Mouse (Mus musculus) hindbrain, embryonic 15.5 days (tissue): Measurements from ENCODE around the gene Fau. TPM values are rescaled to one million over a fixed set of nuclear protein-coding genes. Genes with fewer than 3 reads are reported as not detected.

ENCODE experiments used
- ATAC-seq: fragments of 200-750 bp; cut with Nextera tagmentation; 2 replicates; pipeline ENCODE4 v1.8.0; 2017; ENCODE audit warnings: low read depth, moderate number of reproducible peaks, moderate TSS enrichment; ENCODE audit not compliant: low FRiP score
- H3K27ac ChIP-seq: fragments of 300-500 bp; sonication (generic); replicated peaks from 2 replicates; pipeline ENCODE4 v1.5.1; 2015; ENCODE audit warnings: mild to moderate bottlenecking, inconsistent platforms
- H3K27me3 ChIP-seq: fragments of 300-500 bp; sonication (generic); 2 replicates; pipeline ENCODE4 v1.6.1; 2015; ENCODE audit warnings: control low read depth, inconsistent platforms
- H3K36me3 ChIP-seq: fragments of 300-500 bp; sonication (generic); 2 replicates; pipeline ENCODE4 v1.6.1; 2015; ENCODE audit warnings: control low read depth, inconsistent platforms
- H3K4me1 ChIP-seq: fragments of 300-500 bp; sonication (generic); replicated peaks from 2 replicates; pipeline ENCODE4 v1.6.1; 2015; ENCODE audit warnings: control low read depth, inconsistent platforms
- H3K4me2 ChIP-seq: fragments of 300-500 bp; sonication (generic); 2 replicates; pipeline ENCODE4 v1.6.1; 2015; ENCODE audit warnings: moderate library complexity, mild to moderate bottlenecking, inconsistent platforms
- H3K4me3 ChIP-seq: fragments of 300-500 bp; sonication (generic); 2 replicates; pipeline ENCODE4 v1.5.1; 2015; ENCODE audit warnings: mild to moderate bottlenecking, inconsistent platforms
- H3K9ac ChIP-seq: fragments of 300-500 bp; sonication (generic); 2 replicates; pipeline ENCODE4 v1.6.1; 2015; ENCODE audit warnings: inconsistent platforms
- H3K9me3 ChIP-seq: fragments of 300-500 bp; sonication (generic); 2 replicates; pipeline ENCODE4 v1.6.1; 2016; ENCODE audit warnings: control low read depth, inconsistent platforms
- WGBS: fragments of 180-500 bp; shearing (Covaris S2); methylation state at CpG from one replicate; pipeline ENCODE4 v1.1.7; 2015; 5-methylcytosine and 5-hydroxymethylcytosine counted together
- microRNA-seq: library from miRNA; unstranded; fragments of <30 nt; microRNA quantifications from one replicate; pipeline ENCODE4, GENCODE M21; 2016
- polyA plus RNA-seq: library from polyadenylated mRNA; unstranded; fragments of >200 nt; fragmentation: Nextera tagmentation; extraction: Ambion mirVana; gene quantifications from 2 replicates; pipeline ENCODE4 v1.2.1, GENCODE M21; 2015

The Fau gene
- polyA plus RNA-seq, 1 experiment from 2014 or later: 507 TPM

DNA sequence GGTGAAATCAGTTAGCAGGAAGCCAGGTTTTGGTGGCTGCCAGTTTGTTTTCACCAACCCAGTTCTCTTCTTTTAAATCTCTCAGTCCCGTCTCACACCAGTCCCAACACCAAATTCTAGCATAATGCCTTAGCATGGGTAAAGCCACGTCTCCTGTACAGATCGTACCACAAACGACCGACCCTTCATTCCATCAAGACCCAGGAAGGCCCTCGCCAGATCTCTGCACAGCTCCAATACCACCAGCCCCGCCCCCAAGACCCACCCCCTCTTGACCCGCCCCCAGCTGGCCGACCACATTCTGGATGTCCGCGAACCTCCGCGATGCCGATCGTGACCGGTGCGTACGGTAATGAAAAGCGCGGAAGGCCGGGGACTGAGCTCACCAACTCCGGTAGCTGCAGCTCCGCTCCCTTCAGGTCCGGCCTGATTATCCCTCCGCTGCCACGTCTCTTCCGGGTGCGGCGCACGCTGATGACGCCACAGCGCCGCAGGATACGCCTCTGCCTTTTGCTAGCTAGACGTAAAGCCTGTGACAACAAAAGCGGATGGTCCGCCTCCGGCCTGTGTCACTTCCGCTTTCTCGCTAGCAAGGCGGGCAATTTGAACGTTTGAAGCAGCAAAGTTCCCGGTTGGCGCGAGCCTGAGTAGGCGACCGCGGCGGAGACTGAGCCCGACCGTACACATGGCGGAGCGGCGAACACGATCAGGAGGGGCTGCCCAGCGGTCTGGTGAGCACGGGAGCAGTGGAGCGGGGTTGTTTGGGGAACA lies 27.0 kb downstream of the Fau start, which contains the start of the genes Zfpl1 and Cdca5:
Zfpl1 (minus strand) TSS at position 479 of the 771 bp plus-strand sequence.
Cdca5 (plus strand) TSS at position 506 of the 771 bp plus-strand sequence.
- no peaks in the 10 kb centered on the region for H3K9me3 ChIP-seq
- peaks cover 28% of the 10 kb centered on the region for H3K36me3 ChIP-seq
- peak; percentile 91 for ATAC-seq
- peak within 1 kb of the TSS; percentile 71 for H3K9ac ChIP-seq
- under 1% methylated on average over 58 of the region's 58 CpGs for WGBS
- H3K4me2 ChIP-seq: peak within 1 kb of the TSS; percentile 81
- H3K4me3 ChIP-seq: peak within 1 kb of the TSS; percentile 60
- no peaks in the 10 kb centered on the region for H3K27me3 ChIP-seq
- peak within 1 kb of the TSS; percentile 56 for H3K27ac ChIP-seq
- peaks cover 23% of the 10 kb centered on the region for H3K4me1 ChIP-seq

DNA sequence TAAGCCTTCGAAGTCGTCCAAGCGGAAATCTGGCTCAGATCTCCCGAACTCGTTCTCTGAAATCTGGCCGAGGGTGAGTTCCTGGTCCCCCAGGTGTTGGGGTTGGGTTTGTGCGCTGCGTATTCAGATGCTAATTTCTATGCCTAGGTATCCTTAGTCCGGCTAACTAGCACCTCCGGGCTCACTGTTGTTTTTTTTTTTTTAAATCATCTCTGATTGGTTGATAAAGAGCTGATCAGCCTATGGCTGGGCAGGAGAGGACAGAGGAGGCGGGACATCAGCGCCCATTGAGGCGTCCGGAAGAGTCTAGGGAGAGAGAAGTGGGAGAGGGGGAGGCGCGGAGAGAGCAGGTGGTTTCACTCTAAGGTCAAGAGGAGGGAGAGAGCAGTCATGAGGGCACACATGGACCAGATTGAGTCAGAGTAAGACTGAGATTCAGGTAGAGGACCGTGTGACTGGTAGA lies 27.8 kb downstream of the Fau start:
- Histone ChIP-seq H3K27ac (no peak overlapping the region), H3K4me1 (peaks cover 23% of the 10 kb centered on the region), H3K27me3 (no peaks in the 10 kb centered on the region), H3K4me2 (peak overlapping the region; percentile 81), H3K9ac (no peak overlapping the region), H3K4me3 (peak overlapping the region; percentile 60), H3K36me3 (peaks cover 20% of the 10 kb centered on the region), H3K9me3 (no peaks in the 10 kb centered on the region)
- ATAC-seq: peak; percentile 56; the same call in 1 of the 2 replicates
- WGBS: 2% methylated on average over 17 of the region's 17 CpGs

DNA sequence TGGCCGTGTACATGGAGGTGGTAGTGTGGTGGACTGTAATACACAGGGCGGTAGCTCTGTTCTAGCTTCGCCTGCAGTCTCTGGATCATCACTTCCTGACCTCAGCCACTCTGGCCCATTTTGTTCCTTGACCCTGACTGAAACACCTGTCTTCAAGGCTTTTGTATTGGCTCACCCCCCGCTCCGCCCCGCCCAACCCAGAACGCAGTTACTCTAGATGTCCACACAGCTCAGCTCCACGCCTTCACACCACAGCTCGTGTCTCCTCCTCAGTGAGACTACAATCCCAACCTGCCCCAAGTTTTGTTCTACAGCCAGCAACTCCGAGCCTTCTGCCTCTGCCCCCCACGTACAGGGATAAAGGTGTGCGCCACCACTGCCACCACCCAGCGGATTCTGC lies 31.2 kb downstream of the Fau start:
- Histone ChIP-seq H3K9me3 (no peaks in the 10 kb centered on the region), H3K36me3 (no peaks in the 10 kb centered on the region), H3K4me3 (no peak overlapping the region), H3K9ac (no peak overlapping the region), H3K4me1 (peaks cover 14% of the 10 kb centered on the region), H3K4me2 (no peak overlapping the region), H3K27ac (no peak overlapping the region), H3K27me3 (no peaks in the 10 kb centered on the region)
- WGBS: 91% methylated on average over 13 of the region's 13 CpGs
- ATAC-seq: no peak

DNA sequence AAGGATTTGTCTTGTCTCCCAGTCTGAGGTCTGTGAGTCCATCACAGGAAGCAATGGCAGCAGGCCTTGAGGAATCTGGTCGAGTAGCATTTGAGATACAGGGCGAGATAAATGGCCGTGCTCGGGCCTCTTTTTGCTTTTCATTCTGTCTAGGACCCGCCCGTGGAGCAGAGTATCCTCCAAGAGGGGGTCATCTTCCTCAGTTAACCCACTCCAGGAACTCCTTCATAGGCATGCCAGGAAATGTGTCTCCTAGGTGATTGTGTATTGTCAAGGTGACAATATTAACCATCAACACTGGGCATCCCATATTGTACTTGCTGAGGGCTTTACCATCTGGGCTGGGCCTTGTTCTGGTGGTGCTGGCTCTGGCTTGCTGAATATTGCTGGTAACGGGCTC lies 36.5 kb downstream of the Fau start, which contains the start of gene AC131692.1:
AC131692.1 (plus strand) TSS at position 301 of the 400 bp plus-strand sequence.
- no peak within 1 kb of the TSS for H3K4me2 ChIP-seq
- no peaks in the 10 kb centered on the region for H3K27me3 ChIP-seq
- H3K9me3 ChIP-seq: no peaks in the 10 kb centered on the region
- H3K4me3 ChIP-seq: no peak within 1 kb of the TSS
- H3K36me3 ChIP-seq: no peaks in the 10 kb centered on the region
- no peak for ATAC-seq
- 92% methylated on average over 7 of the region's 7 CpGs for WGBS
- no peak within 1 kb of the TSS for H3K27ac ChIP-seq
- no peaks in the 10 kb centered on the region for H3K4me1 ChIP-seq
- no peak within 1 kb of the TSS for H3K9ac ChIP-seq

DNA sequence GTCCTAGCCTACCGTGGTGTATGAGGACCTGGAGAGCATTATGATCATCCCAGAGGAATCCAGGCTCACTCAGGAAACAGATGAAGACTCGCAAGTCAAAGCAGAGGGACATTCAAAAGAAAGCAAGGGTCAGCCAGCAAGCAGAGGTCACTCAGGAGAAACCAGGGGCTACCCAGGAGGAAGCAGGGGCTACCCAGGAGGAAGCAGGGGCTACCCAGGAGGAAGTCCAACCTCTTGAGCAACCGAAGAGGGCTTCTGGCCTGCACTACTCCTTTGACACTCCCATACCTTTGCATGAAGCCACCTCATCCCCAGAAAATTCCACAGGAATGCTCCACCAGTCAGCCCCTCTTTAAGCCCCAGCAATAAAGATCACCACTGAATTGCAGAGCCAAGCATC lies 40.2 kb downstream of the Fau start:
- Histone ChIP-seq H3K27me3 (no peaks in the 10 kb centered on the region), H3K36me3 (no peaks in the 10 kb centered on the region), H3K9me3 (no peaks in the 10 kb centered on the region), H3K4me3 (no peak overlapping the region), H3K4me2 (no peak overlapping the region), H3K4me1 (no peaks in the 10 kb centered on the region), H3K9ac (no peak overlapping the region), H3K27ac (no peak overlapping the region)
- ATAC-seq: no peak
- WGBS: 85% methylated on average over 3 of the region's 3 CpGs

DNA sequence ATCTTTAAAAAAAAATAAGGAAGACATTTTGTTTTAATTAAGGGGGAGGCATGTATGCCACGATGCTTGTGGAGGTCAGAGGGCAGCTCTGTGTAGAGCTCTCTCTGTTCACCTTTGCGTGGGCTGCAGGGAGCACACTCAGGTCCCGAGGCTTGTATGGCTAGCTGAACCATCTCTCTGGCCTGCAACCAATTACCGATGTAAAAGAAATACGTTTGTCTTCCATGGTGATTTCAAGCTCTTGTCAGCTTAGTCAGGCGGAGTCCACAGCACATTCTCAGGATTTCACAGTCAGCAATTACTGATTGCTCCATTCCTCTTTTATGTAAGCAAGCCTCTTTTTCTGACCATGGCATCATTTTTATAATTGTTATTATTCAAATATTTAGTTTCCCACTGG lies 43.5 kb downstream of the Fau start:
- ATAC-seq: no peak
- Histone ChIP-seq H3K36me3 (no peaks in the 10 kb centered on the region), H3K9ac (no peak overlapping the region), H3K9me3 (no peaks in the 10 kb centered on the region), H3K4me3 (no peak overlapping the region), H3K4me1 (no peaks in the 10 kb centered on the region), H3K27me3 (no peaks in the 10 kb centered on the region), H3K4me2 (no peak overlapping the region), H3K27ac (no peak overlapping the region)
- 61% methylated on average over 6 of the region's 6 CpGs for WGBS

DNA sequence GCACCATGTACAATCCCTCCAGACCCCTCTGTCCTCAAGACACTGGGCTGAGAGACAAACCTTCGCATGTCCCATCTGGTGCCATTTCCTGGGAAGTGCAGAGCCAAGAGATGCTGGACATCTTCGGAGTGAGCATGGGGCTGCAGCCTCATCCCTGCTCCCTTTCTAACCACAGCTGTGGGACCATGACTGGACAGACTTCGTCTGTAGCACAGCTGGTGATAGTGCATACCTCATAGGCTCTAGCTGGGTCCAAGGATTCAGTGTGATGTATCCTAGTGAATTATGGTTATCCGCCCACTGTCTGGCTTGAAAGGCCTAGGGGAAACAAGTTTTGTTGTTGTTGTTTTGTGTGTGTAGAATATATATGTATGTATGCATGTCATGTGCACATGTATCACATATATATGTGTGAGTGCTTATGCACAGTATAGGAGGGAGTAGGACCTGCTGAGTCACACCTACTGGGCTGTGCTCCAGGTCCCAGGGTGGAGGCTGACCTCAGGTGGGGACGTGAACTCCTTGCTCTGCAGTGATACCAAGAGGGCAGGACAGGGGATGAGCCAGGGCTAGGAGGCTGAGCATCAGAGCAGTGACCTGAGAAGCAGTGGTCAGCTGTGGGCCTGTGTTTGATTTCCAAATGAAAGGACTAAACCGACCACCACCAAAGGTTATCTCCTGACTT lies 44.7 kb downstream of the Fau start:
- WGBS: 75% methylated on average over 6 of the region's 6 CpGs
- Histone ChIP-seq H3K4me2 (no peak overlapping the region), H3K4me3 (no peak overlapping the region), H3K9me3 (no peaks in the 10 kb centered on the region), H3K9ac (no peak overlapping the region), H3K27me3 (no peaks in the 10 kb centered on the region), H3K4me1 (no peaks in the 10 kb centered on the region), H3K27ac (no peak overlapping the region), H3K36me3 (no peaks in the 10 kb centered on the region)
- no peak for ATAC-seq

DNA sequence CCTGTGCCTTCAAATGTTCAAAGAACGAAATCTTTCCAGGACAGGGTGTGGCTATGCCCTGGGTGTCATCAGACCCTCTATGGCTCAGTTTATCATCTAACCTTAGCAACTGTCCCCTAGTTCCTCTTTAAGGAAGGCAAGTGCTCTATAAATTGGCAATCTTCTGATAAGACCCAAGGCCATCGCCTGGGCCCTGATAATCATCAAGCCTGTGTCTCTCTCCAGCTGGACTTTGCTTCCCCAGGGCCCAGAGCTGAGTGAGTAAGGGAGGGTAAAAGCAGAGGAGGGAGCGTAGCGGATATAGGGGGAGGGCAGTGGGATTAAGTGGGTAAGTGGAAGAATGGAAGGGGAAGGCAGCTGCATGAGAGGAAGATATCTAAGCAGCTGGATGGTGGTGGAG lies 46.8 kb downstream of the Fau start:
- H3K4me1 ChIP-seq: no peaks in the 10 kb centered on the region
- no peak overlapping the region for H3K27ac ChIP-seq
- no peak overlapping the region for H3K9ac ChIP-seq
- H3K4me3 ChIP-seq: no peak overlapping the region
- H3K9me3 ChIP-seq: no peaks in the 10 kb centered on the region
- H3K4me2 ChIP-seq: no peak overlapping the region
- H3K36me3 ChIP-seq: no peaks in the 10 kb centered on the region
- WGBS: 86% methylated on average over 4 of the region's 4 CpGs
- no peaks in the 10 kb centered on the region for H3K27me3 ChIP-seq
- ATAC-seq: no peak

DNA sequence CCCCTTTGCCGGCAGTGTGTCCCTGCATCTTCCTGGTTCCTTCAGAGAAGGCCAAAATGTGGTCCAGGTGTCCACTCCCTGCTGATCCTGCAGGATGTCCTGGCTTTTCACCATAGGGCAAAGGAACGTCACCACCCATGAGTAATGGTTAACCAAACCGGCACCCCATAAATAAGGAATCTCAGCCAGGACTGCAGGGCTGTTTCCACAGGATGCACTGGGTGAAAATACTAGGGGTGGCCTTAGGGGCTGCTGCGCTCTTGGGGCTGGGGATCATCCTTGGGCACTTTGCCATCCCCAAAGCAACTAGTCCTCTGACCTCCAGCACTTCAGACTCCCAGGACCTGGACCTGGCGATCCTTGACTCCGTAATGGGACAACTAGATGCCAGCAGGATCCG lies 47.9 kb downstream of the Fau start, which contains the start of gene Naaladl1:
Naaladl1 (plus strand) TSS at position 197 of the 400 bp plus-strand sequence.
- 89% methylated on average over 7 of the region's 7 CpGs for WGBS
- no peak within 1 kb of the TSS for H3K9ac ChIP-seq
- no peak within 1 kb of the TSS for H3K4me2 ChIP-seq
- H3K4me3 ChIP-seq: no peak within 1 kb of the TSS
- H3K27ac ChIP-seq: no peak within 1 kb of the TSS
- H3K9me3 ChIP-seq: no peaks in the 10 kb centered on the region
- ATAC-seq: no peak
- H3K36me3 ChIP-seq: no peaks in the 10 kb centered on the region
- H3K4me1 ChIP-seq: no peaks in the 10 kb centered on the region
- no peaks in the 10 kb centered on the region for H3K27me3 ChIP-seq

Small RNA genes lying within 50 kb of the gene (microRNA-seq; reads per million reads assigned to microRNA genes)
- 3.1 reads per million, percentile 13 among the genes with 10 or more reads in this experiment for gene Mir6988

Other genes starting within 250 kb of the Fau start
- gene Frmd8, start 182.6 kb upstream of the Fau start, polyA plus RNA-seq: 17.6 and 18.0 TPM in 2 replicates
- 2.6 TPM in 2 replicates for gene Slc25a45, start 180.0 kb upstream of the Fau start, polyA plus RNA-seq
- 10.7 and 11.7 TPM in 2 replicates for gene Tigd3, start 163.7 kb upstream of the Fau start, polyA plus RNA-seq
- 111 and 113 TPM in 2 replicates for gene Dpf2, start 144.8 kb upstream of the Fau start, polyA plus RNA-seq
- gene Cdc42ep2, start 133.0 kb upstream of the Fau start, polyA plus RNA-seq: 19.0 and 20.3 TPM in 2 replicates
- 26.7 and 28.1 TPM in 2 replicates for gene Pola2, start 93.6 kb upstream of the Fau start, polyA plus RNA-seq
- not detected in 2 replicates for gene Slc22a20, start 71.7 kb upstream of the Fau start, polyA plus RNA-seq
- gene Capn1, start 41.9 kb upstream of the Fau start, polyA plus RNA-seq: 4.8 and 5.8 TPM in 2 replicates
- 32.9 and 39.8 TPM in 2 replicates for gene Syvn1, start 11.3 kb upstream of the Fau start, polyA plus RNA-seq
- 62.3 and 64.4 TPM in 2 replicates for gene Mrpl49, start 59 bp upstream of the Fau start, polyA plus RNA-seq
- 33.0 and 34.8 TPM in 2 replicates for gene Znhit2, start 3.3 kb downstream of the Fau start, polyA plus RNA-seq
- gene Tm7sf2, start 10.5 kb downstream of the Fau start, polyA plus RNA-seq: 58.6 and 60.1 TPM in 2 replicates
- gene Vps51, start 19.4 kb downstream of the Fau start, polyA plus RNA-seq: 84.8 and 94.0 TPM in 2 replicates
- gene Tmem262, start 22.2 kb downstream of the Fau start, polyA plus RNA-seq: not detected in 2 replicates
- gene Gm28374, start 24.4 kb downstream of the Fau start, polyA plus RNA-seq: 1.3 and 1.4 TPM in 2 replicates
- gene Zfpl1, start 27.1 kb downstream of the Fau start, polyA plus RNA-seq: 79.3 and 82.0 TPM in 2 replicates
- 8.4 and 9.6 TPM in 2 replicates for gene Cdca5, start 27.1 kb downstream of the Fau start, polyA plus RNA-seq
- not detected in 2 replicates for gene AC131692.1, start 36.6 kb downstream of the Fau start, polyA plus RNA-seq
- 0.54 and 0.60 TPM in 2 replicates for gene Naaladl1, start 47.9 kb downstream of the Fau start, polyA plus RNA-seq
- gene Sac3d1, start 60.8 kb downstream of the Fau start, polyA plus RNA-seq: 50.2 and 57.5 TPM in 2 replicates
- gene Snx15, start 70.5 kb downstream of the Fau start, polyA plus RNA-seq: 61.7 and 65.4 TPM in 2 replicates
- not detected in 2 replicates for gene Batf2, start 83.1 kb downstream of the Fau start, polyA plus RNA-seq
- 141 and 147 TPM in 2 replicates for gene Arl2, start 83.7 kb downstream of the Fau start, polyA plus RNA-seq
- gene Majin, start 126.5 kb downstream of the Fau start, polyA plus RNA-seq: not detected in 2 replicates
- gene Gpha2, start 168.5 kb downstream of the Fau start, polyA plus RNA-seq: 0.56 TPM in 1 of 2 replicates, not detected in the other
- gene Ppp2r5b, start 178.0 kb downstream of the Fau start, polyA plus RNA-seq: 134 and 162 TPM in 2 replicates
- gene Atg2a, start 183.8 kb downstream of the Fau start, polyA plus RNA-seq: 13.3 and 16.1 TPM in 2 replicates
- gene Ehd1, start 218.9 kb downstream of the Fau start, polyA plus RNA-seq: 92.5 and 103 TPM in 2 replicates
- 0.36 and 0.38 TPM in 2 replicates for gene Cdc42bpg, start 248.6 kb downstream of the Fau start, polyA plus RNA-seq